Mouse (Mus musculus): ENCODE data around the gene Rps29. TPM values are rescaled to one million over a fixed set of nuclear protein-coding genes. Genes with fewer than 3 reads are reported as not detected.
"Not testable (repeated sequence)": the region's sequence is repeated elsewhere in the genome, so short reads cannot be mapped to it uniquely, and the experiment has no call there.

Gene Rps29
- polyA plus RNA-seq (2014; fragmentation: Nextera tagmentation; extraction: Ambion mirVana), result 1,758 and 2,055 TPM in 2 replicates

- DNase-seq (ENCODE audit: low spot score) (peak; percentile 100), ATAC-seq (ENCODE audit: low read depth) (peak; percentile 99)
- H3K36me3 ChIP-seq (ENCODE audit: control insufficient read depth, insufficient read depth, low read length), result peaks cover 20% of the 10 kb centered on the region
- not testable (repeated sequence) for H3K9me3 ChIP-seq (ENCODE audit: control insufficient read depth, low read length); H3K27me3 ChIP-seq (replicated peaks; ENCODE audit: control insufficient read depth, insufficient read depth, low read length); H3K4me1 ChIP-seq (ENCODE audit: control insufficient read depth, insufficient read depth, low read length)
- peak within 1 kb of the TSS; percentile 76 for H3K4me3 ChIP-seq (ENCODE audit: low read depth, low read length)
- peak within 1 kb of the TSS; percentile 95 for H3K27ac ChIP-seq (replicated peaks; ENCODE audit: low read depth, low read length)
- H3K9ac ChIP-seq (ENCODE audit: low read depth, low read length), result peak within 1 kb of the TSS; percentile 95
- peak within 1 kb of the TSS; percentile 80 for H3K4me2 ChIP-seq (ENCODE audit: low read depth, low read length)
- under 1% methylated on average over 39 of the region's 68 CpGs for whole genome bisulfite sequencing
These were observed at the start of gene Rps29 for GRCm38 (mm10) chr12:69158765-69159577. Rps29 (minus strand) TSS chr12:69159186.

DNA sequence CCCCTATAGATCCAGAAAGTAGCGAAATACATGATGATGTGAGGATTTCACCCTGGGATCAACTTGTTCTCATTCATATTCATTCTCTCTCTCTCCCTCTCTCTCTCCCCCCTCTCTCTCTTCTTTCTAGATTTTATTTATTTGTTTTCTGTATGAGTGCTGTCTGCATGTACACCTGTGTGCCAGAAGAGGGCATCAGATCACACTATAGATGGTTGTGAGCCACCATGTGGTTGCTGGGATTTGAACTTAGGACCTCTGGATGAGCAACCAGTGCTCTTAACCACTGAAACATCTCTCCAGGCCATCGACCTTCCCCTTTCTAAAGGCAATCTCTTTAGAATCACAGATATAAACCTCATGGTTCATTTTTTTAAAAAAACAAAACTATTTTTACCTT is 49.5 kb upstream of the Rps29 start:
- peaks cover 62% of the 10 kb centered on the region for H3K36me3 ChIP-seq (ENCODE audit: control insufficient read depth, insufficient read depth, low read length)

DNA sequence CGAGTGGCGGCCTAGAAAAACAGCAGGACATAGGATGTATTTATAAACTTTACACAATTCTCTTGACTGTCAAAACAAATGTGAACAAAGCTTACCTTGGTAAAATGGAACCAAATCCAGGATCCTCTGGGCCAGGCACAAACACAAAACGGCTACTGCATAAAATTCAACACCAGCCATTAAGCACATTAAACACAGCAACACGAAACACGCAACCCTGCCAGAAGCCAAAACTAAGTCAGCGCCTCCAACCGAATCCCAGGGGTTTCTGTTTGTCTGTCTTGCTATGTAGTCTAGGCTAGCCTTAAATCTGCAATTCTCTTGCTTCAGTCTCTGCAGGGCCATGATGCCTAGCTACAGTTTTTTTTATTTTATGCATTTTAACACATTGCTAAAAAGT is 48.9 kb upstream of the Rps29 start:
- H3K36me3 ChIP-seq (ENCODE audit: control insufficient read depth, insufficient read depth, low read length), result peaks cover 63% of the 10 kb centered on the region
- DNase-seq (ENCODE audit: low spot score) (no peak), ATAC-seq (ENCODE audit: low read depth) (no peak)
- H3K4me1 ChIP-seq (ENCODE audit: control insufficient read depth, insufficient read depth, low read length), result no peaks in the 10 kb centered on the region
- H3K4me3 ChIP-seq (ENCODE audit: low read depth, low read length), result no peak overlapping the region
- WGBS, result 92% methylated on average over 7 of the region's 7 CpGs
- H3K4me2 ChIP-seq (ENCODE audit: low read depth, low read length), result no peak overlapping the region
- no peaks in the 10 kb centered on the region for H3K9me3 ChIP-seq (ENCODE audit: control insufficient read depth, low read length)
- H3K9ac ChIP-seq (ENCODE audit: low read depth, low read length), result no peak overlapping the region
- no peaks in the 10 kb centered on the region for H3K27me3 ChIP-seq (replicated peaks; ENCODE audit: control insufficient read depth, insufficient read depth, low read length)
- no peak overlapping the region for H3K27ac ChIP-seq (replicated peaks; ENCODE audit: low read depth, low read length)

More for the DNA sequence above, 49.5 kb upstream of the Rps29 start:
- Histone ChIP-seq H3K9ac (ENCODE audit: low read depth, low read length) (no peak overlapping the region), H3K27ac (replicated peaks; ENCODE audit: low read depth, low read length) (no peak overlapping the region), H3K4me3 (ENCODE audit: low read depth, low read length) (no peak overlapping the region), H3K27me3 (replicated peaks; ENCODE audit: control insufficient read depth, insufficient read depth, low read length) (no peaks in the 10 kb centered on the region), H3K4me2 (ENCODE audit: low read depth, low read length) (no peak overlapping the region), H3K4me1 (ENCODE audit: control insufficient read depth, insufficient read depth, low read length) (no peaks in the 10 kb centered on the region), H3K9me3 (ENCODE audit: control insufficient read depth, low read length) (no peaks in the 10 kb centered on the region)
- DNase-seq (ENCODE audit: low spot score) (no peak), ATAC-seq (ENCODE audit: low read depth) (no peak)
- 89% methylated on average over 2 of the region's 2 CpGs for WGBS

GRCm38 (mm10) chr12:69207396-69207795 is 48.4 kb upstream of the Rps29 start:
- no peak for ATAC-seq (ENCODE audit: low read depth)
- Histone ChIP-seq H3K4me1 (ENCODE audit: control insufficient read depth, insufficient read depth, low read length) (no peaks in the 10 kb centered on the region), H3K27me3 (replicated peaks; ENCODE audit: control insufficient read depth, insufficient read depth, low read length) (no peaks in the 10 kb centered on the region), H3K4me2 (ENCODE audit: low read depth, low read length) (no peak overlapping the region), H3K9ac (ENCODE audit: low read depth, low read length) (no peak overlapping the region), H3K9me3 (ENCODE audit: control insufficient read depth, low read length) (no peaks in the 10 kb centered on the region), H3K4me3 (ENCODE audit: low read depth, low read length) (no peak overlapping the region), H3K27ac (replicated peaks; ENCODE audit: low read depth, low read length) (no peak overlapping the region), H3K36me3 (ENCODE audit: control insufficient read depth, insufficient read depth, low read length) (peaks cover 64% of the 10 kb centered on the region)
- no peak for DNase-seq (ENCODE audit: low spot score)
- WGBS, result 93% methylated on average over 8 of the region's 8 CpGs

DNA sequence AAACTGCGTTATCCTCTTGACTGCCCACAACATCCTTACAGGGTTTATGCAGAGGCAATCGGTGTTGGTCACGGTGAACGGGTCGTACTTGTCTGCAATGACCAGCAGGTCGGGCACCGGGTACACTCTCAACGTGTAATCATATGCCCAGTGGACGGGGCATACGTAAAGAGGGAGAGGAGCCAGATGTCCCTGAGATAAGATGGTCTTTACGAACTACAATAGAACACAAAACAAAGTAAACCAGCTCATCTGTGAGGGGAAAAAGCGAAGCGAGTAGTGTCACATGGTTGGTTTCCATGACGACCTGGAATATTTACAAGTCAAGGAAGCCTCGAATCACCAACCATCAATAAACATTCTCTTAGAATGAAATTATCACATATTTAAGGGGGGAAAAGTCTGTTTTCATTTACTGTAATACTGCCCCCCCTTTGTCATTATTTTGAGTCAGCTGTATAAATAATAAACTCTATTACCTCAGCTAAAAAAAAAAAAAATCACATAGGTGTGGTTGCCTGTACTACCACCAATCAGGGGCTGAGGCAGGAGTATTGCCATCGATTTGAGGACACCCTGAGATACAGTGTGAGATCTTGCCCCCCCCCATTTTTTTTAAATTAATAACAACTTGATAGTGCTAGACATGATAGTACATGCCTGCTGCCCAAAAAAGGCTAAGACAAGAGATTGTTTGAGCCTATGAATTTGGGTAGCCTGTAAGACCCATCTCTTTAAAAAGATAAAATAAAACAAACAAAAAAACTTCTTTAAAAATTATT is 45.3 kb upstream of the Rps29 start, which contains the start of gene Gm49384:
TSS of gene Gm49384 (minus strand) at position 216 of the 782 bp plus-strand sequence.
- Histone ChIP-seq H3K4me3 (ENCODE audit: low read depth, low read length) (no peak within 1 kb of the TSS), H3K36me3 (ENCODE audit: control insufficient read depth, insufficient read depth, low read length) (peaks cover 65% of the 10 kb centered on the region), H3K9ac (ENCODE audit: low read depth, low read length) (no peak within 1 kb of the TSS), H3K4me1 (ENCODE audit: control insufficient read depth, insufficient read depth, low read length) (0 out of 2 replicates have a peak, but pooled peaks cover under 1% of the 10 kb centered on the region), H3K27ac (replicated peaks; ENCODE audit: low read depth, low read length) (no peak within 1 kb of the TSS), H3K4me2 (ENCODE audit: low read depth, low read length) (no peak within 1 kb of the TSS), H3K27me3 (replicated peaks; ENCODE audit: control insufficient read depth, insufficient read depth, low read length) (no peaks in the 10 kb centered on the region), H3K9me3 (ENCODE audit: control insufficient read depth, low read length) (no peaks in the 10 kb centered on the region)
- 89% methylated on average over 16 of the region's 16 CpGs for WGBS
- ATAC-seq (ENCODE audit: low read depth) (no peak), DNase-seq (ENCODE audit: low spot score) (no peak)

DNA sequence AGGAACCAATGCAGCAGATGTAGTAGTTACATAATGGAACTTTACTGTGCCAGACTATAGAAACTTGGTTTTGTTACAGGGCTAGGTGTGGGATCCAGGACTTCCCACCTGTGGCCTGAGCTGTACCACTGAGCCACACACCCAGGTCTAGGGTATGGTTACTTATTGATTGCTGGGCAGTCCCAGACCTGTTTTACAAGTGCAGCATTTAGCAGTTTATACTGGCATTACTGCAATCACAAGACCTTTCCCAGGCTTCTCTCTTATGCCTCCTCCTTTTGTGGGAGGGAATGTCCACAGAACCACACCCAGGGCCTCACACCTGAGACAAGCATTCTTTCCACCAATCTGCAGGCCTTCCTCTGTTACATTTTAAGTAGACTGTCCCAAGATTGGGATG is 40.0 kb upstream of the Rps29 start:
- H3K4me3 ChIP-seq (ENCODE audit: low read depth, low read length), result peak overlapping the region; percentile 95
- H3K4me2 ChIP-seq (ENCODE audit: low read depth, low read length), result peak overlapping the region; percentile 78
- H3K27ac ChIP-seq (replicated peaks; ENCODE audit: low read depth, low read length), result no peak overlapping the region
- H3K9me3 ChIP-seq (ENCODE audit: control insufficient read depth, low read length), result no peaks in the 10 kb centered on the region
- no peak for DNase-seq (ENCODE audit: low spot score)
- peaks cover 42% of the 10 kb centered on the region for H3K36me3 ChIP-seq (ENCODE audit: control insufficient read depth, insufficient read depth, low read length)
- H3K27me3 ChIP-seq (replicated peaks; ENCODE audit: control insufficient read depth, insufficient read depth, low read length), result no peaks in the 10 kb centered on the region
- H3K4me1 ChIP-seq (ENCODE audit: control insufficient read depth, insufficient read depth, low read length), result peaks cover 21% of the 10 kb centered on the region
- ATAC-seq (ENCODE audit: low read depth), result no peak
- no peak overlapping the region for H3K9ac ChIP-seq (ENCODE audit: low read depth, low read length)

DNA sequence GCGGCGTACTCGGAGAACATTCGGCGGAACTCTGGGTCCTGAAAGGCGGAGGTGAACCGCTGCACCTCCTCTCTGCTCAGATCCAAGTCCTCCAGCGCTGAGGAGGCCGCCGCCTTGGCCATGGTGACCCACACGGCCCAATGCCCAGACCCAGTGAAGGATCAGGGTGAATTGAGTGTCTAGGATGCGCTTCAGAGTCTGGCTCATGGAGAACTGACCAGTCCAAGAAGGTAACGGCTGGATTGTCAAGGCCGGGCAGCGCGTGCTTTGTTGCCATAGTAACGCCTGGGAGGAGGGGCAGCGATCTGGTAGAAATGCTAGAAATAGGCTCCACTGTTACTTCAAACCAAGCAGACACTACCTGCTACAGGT is 39.2 kb upstream of the Rps29 start, which contains the start of gene Dnaaf2:
TSS of gene Dnaaf2 (minus strand) at position 266 of the 372 bp plus-strand sequence.
- peak within 1 kb of the TSS; percentile 95 for H3K4me3 ChIP-seq (ENCODE audit: low read depth, low read length)
- no peaks in the 10 kb centered on the region for H3K9me3 ChIP-seq (ENCODE audit: control insufficient read depth, low read length)
- peak within 1 kb of the TSS; percentile 86 for H3K9ac ChIP-seq (ENCODE audit: low read depth, low read length)
- DNase-seq (ENCODE audit: low spot score), result peak; percentile 69
- H3K27ac ChIP-seq (replicated peaks; ENCODE audit: low read depth, low read length), result peak within 1 kb of the TSS; percentile 91
- ATAC-seq (ENCODE audit: low read depth), result peak; percentile 20
- peaks cover 34% of the 10 kb centered on the region for H3K36me3 ChIP-seq (ENCODE audit: control insufficient read depth, insufficient read depth, low read length)
- WGBS, result under 1% methylated on average over 18 of the region's 18 CpGs
- peaks cover 21% of the 10 kb centered on the region for H3K4me1 ChIP-seq (ENCODE audit: control insufficient read depth, insufficient read depth, low read length)
- no peaks in the 10 kb centered on the region for H3K27me3 ChIP-seq (replicated peaks; ENCODE audit: control insufficient read depth, insufficient read depth, low read length)
- peak within 1 kb of the TSS; percentile 78 for H3K4me2 ChIP-seq (ENCODE audit: low read depth, low read length)

- peak overlapping the region; percentile 78 for H3K4me2 ChIP-seq (ENCODE audit: low read depth, low read length)
- WGBS, result 1% methylated on average over 20 of the region's 94 CpGs
- peaks cover 31% of the 10 kb centered on the region for H3K36me3 ChIP-seq (ENCODE audit: control insufficient read depth, insufficient read depth, low read length)
- ATAC-seq (ENCODE audit: low read depth) (peak; percentile 73), DNase-seq (ENCODE audit: low spot score) (peak; percentile 45)
- peak overlapping the region; percentile 95 for H3K4me3 ChIP-seq (ENCODE audit: low read depth, low read length)
- H3K27ac ChIP-seq (replicated peaks; ENCODE audit: low read depth, low read length), result peak overlapping the region; percentile 91
- peaks cover 21% of the 10 kb centered on the region for H3K4me1 ChIP-seq (ENCODE audit: control insufficient read depth, insufficient read depth, low read length)
- H3K27me3 ChIP-seq (replicated peaks; ENCODE audit: control insufficient read depth, insufficient read depth, low read length), result no peaks in the 10 kb centered on the region
- peak overlapping the region; percentile 86 for H3K9ac ChIP-seq (ENCODE audit: low read depth, low read length)
- no peaks in the 10 kb centered on the region for H3K9me3 ChIP-seq (ENCODE audit: control insufficient read depth, low read length)
These were observed 38.6 kb upstream of the Rps29 start for GRCm38 (mm10) chr12:69197378-69198163.

Measured in embryonic facial prominence, embryonic 14.5 days (tissue).